Mouse (Mus musculus) adrenal gland, postnatal 10 days (tissue): Measurements from ENCODE around the gene Pdf. TPM values are rescaled to one million over a fixed set of nuclear protein-coding genes. Genes with fewer than 3 reads are reported as not detected.

Experiments
- DNase-seq: peaks from one replicate; pipeline ENCODE4 v3.0.0; 2021; ENCODE audit warnings: mixed read lengths
- long read RNA-seq, 2 experiments: library from polyadenylated mRNA; stranded (forward); transcript quantifications; one replicate each; pipeline ENCODE4 v2.0.0; 2021
- total RNA-seq, 2 experiments: library from RNA; stranded (reverse); gene quantifications; 2 replicates each; pipeline ENCODE4 v1.2.3; 2021

Gene Pdf
- 10 to 100 TPM; 36.4 to 42.2 TPM for total RNA-seq
- long read RNA-seq, experiment 1, transcript Pdf-201 (2 exons, 1,306 nt), result major isoform, 142 of 142 reads
- long read RNA-seq, experiment 1, partial matches to known transcripts, result 0 of 142 reads
- long read RNA-seq, experiment 1, other reads (novel, unspliced or antisense), result 0 of 142 reads
- long read RNA-seq, experiment 2, transcript Pdf-201 (2 exons, 1,306 nt), result major isoform, 58 of 60 reads
- long read RNA-seq, experiment 2, partial matches to known transcripts, result 1 of 60 reads
- long read RNA-seq, experiment 2, other reads (novel, unspliced or antisense), result 1 of 60 reads

- DNase-seq, result peak; percentile 88
These were observed at the start of gene Pdf for GRCm38 (mm10) chr8:107048061-107048941. Gene Pdf, minus strand, starts transcription at chr8:107048614.

DNA sequence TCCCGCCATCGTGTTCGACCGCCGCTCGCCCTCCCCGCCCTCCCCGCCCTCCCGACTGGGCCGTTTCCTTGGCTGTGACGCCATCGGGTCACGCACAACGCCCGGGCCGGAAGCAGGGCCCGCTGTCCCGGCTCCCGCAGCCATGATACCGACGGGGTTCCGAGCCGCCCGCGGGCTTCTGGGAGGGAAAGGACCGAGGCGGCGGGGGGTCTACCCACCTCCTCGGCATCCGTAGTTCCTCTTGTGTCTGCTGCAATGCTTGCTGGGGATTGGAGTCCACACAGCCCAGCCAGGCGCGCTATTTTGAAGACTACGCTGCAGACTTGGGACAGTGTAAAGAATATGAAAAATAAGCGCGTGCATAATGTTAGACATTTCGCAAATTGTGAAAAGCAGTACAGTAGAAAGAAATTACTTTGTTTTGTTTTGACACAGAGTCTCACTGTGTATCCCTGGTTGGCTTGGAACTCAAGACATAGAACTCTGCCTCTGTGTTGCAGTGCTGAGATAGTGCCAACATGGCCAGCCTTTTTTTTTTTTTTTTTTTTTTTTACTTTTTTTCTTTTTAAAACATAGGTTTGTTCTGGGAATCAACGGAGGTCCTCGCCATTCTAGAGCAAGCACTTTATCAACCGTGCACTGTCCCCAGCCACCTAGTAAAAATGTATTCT lies 48.1 kb upstream of the Pdf start, which contains the start of gene Terf2:
TSS of gene Terf2 (minus strand) at position 182 of the 671 bp plus-strand sequence.
- DNase-seq, result peak; percentile 96

DNA sequence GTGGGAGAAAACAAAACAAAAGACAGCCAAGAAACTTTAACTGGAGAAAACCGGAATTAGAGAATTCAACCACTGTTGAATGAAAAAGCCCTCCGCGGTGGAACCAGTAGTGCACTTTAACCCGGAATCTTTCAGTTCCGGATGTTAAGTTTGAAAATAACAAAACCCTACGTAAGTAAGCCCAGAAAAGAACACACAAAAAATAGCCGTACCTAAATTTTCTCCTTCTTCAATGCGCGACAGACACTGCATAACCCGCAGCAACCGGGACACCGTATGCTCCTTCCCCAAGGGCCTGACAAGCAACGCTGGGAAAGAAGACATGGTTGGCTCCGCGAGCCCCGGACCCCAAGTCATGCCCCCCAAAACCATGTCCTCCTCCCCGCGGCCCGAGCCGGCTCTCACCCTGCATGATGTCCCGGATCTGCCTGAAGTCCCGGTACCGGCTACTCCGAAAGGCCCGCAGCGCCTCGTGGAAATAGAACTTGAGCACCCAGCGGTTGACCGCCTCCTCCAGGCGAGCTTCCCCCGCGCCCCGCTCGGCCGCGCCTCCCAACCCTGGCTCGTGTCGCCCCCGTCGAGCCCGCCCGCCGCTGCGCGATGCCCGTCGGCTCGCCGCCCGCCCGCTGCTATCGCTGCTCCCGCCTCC lies 47.4 kb upstream of the Pdf start:
- DNase-seq, result no peak

DNA sequence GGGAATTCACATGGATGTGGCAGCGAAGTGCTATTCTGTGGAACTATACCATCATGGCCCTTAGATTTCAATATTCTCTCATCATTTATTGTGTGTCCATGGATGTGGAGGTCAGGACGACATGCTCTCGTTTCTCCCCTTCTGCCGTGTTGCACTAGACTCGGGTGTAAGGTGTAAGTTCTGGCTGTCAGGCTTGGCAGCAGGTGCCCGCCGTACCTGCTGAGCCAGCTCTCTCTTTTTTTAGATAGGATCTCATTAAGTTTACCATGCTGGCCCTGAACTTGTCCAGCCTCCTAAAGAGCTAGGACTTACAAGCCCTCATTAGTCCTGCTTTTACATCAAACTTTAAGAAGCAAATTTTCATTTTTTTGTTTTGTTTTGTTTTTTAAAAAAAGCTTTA lies 42.1 kb upstream of the Pdf start:
- DNase-seq, result no peak

DNA sequence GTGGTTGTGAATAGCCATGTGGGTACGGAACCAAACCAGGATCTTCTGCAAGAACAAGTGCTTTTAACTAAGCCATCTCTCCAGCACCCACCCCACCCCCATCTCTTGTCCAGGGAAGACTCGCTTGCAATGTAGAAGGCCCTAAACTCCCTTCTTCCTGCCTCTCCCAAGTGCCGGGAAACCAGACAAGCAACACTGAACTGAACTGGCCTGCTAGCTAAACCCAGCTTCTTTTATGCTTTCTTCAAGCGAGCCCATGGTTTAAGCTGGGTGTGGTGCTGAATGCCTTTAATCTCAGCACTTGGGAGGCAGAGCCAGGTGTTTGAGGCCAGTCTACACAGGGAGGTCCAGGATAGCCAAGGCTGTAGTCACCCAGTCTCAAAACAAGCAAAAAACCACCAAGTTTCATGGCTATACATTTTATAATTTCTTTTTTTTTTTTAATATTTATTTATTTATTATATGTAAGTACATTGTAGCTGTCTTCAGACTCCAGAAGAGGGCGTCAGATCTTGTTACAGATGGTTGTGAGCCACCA lies 40.2 kb upstream of the Pdf start:
- no peak for DNase-seq

DNA sequence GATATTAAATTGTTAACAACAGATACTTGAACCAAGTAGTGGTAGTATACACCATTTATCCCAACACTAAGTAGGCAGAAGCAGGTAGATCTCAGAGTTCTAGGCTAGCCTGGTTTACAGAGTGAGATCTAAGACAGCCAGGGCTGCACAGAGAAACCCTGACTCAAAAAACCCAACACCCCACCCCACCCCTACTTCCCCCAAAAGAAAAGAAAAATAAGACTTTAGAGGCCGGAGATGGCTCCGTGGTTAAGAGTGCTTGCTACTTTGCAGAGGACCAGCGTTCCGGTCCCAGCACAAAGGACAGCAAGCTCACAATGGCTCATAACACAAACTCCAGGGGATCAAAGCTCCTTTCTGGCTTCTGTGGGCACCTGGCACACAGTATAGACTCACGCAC lies 37.6 kb upstream of the Pdf start:
- DNase-seq, result no peak

DNA sequence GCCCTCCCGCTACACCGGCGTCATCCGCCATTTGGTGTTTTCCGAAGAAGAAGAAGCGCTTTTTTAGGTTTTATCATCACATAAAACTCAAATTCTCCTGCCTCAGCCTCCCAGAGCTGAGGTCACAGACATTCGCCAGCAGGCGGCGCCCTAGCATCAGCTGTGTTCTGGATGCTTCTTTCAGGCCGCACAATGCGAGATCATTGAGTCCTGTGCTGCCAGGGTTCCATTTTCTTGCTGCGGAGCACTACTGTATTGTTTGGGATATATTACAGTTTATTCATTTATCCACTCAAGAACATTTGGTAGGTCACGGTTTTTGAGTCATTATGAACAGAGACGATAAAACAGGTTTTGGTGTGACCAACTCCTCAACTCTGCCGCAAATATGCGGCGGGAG lies 36.9 kb upstream of the Pdf start:
- no peak for DNase-seq

GRCm38 (mm10) chr8:107076239-107076888 lies 27.9 kb upstream of the Pdf start:
- peak; percentile 33 for DNase-seq

DNA sequence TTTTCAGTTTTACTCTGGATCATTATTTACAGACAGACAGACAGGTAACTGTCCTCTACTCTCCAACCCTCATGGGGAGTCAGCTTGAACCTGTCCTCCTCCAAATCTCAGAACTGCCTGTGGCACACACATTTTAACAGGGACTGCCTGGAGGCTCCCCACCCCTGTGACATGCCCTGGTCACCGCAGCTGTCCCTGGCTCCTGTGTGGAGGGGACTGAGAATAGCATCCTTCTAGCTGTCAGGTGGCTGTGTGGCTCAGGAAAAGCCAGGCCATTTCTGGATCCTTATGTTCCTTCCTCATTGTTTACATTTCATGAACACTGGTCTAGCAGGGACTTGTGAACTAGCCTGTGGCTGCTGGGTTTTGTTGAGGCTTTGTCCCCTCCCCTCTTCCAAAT lies 25.7 kb upstream of the Pdf start:
- no peak for DNase-seq

DNA sequence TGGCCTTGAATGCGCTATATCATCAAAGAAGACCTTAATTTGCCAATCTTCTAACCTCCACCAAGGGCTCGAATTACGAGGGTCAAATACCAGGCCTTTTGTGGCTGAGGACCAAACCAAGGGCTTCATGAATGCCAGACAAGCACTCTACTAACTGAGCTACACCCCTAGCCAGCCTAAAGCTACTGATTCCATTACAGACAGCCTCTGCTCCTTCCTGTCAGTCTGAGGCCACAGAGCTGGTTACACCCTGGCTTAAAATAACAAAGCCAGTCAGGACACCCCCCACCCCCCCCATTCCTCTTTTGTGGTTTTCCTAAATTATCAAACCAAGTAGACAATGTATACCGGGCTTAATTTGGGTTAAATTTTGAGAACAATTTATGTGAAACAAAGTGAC lies 25.3 kb upstream of the Pdf start:
- DNase-seq, result no peak

GRCm38 (mm10) chr8:107065511-107066496 lies 17.4 kb upstream of the Pdf start, which contains the start of gene Tmed6:
Gene Tmed6, minus strand, starts transcription at chr8:107065644.
- no peak for DNase-seq

DNA sequence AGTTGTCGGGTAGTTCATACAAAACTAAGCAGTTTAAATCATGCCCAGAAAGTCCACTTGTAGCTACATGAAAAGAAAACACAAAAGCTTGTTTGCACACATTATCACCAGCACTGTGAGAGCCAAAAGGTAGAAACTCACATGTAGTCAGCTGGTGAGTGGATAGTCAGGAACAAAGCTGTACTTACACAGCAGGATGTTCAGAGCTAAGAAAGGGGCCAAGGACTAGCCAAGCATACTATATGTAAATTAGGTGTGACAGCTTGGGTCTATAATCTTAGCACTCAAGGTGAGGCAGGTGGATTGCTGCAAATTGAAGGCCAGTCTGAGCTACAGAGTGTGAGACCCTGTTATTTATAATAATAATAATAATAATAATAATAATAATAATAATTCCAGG lies 14.2 kb upstream of the Pdf start:
- no peak for DNase-seq

GRCm38 (mm10) chr8:107056973-107057369 lies 8.6 kb upstream of the Pdf start:
- DNase-seq, result no peak

GRCm38 (mm10) chr8:107056076-107056972 lies 7.9 kb upstream of the Pdf start, which contains the start of the genes Cog8 and Nip7:
Gene Cog8, minus strand, starts transcription at chr8:107056689.
Gene Nip7, plus strand, starts transcription at chr8:107056877.
- DNase-seq, result peak; percentile 96

- DNase-seq, result peak; percentile 37
These were observed 3.6 kb upstream of the Pdf start for GRCm38 (mm10) chr8:107052046-107052445.

DNA sequence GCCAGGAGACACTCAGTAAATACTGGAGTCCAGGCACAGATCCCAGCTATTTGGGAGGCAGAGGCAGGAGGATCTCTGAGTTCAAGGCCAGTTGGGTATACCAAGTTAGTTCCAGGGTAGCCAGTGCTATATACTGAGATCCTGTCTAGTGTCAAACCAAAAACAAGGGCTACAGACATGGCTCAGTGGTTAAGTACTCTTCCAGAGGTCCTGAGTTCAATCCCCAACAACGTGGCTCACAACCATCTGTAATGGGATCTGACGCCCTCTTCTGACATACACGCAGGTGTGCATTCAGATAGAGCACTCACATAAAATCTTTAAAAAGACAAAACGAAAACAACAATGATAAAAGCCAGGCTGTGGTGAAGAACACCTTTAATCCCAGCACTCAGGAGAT lies 1.1 kb upstream of the Pdf start:
- DNase-seq, result no peak

DNA sequence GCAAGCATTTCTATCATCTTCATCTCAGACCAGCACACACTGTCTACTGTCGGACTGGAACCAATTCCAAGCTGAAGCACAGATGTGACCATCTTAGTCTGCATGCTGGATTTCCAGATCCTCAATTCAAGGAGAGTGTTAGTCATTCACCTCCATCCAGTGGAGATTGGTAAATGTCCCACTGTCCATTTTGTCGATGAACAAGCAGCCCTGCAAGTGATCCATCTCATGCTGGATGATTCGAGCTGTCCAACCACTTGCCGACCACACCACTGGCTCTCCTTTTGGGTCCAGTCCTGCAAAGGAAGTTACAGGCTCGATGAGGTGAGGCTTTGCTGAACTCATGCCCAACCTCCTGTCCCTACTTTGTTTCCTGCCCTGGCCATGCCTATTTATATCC lies 1.4 kb downstream of the Pdf start:
- DNase-seq, result no peak

DNA sequence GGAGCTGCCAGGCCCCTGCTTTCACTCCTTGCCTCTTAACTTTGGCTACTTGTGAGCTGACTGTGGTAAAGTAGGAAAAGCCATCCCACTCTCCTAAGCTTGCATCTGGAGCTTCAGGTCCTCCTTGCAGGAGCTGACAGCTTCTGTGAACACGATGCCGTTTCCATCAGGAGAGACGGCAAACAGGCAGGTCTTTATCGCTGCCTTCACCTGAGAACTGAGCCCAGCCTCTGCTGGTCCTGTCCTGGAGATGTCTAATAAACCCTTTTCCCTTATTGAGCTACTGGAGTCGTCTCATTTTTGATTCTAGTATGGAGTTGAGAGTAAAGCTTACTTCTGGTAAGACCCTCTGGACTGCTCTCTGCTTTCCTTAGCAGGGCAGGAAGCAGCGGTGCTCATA lies 2.9 kb downstream of the Pdf start:
- no peak for DNase-seq

DNA sequence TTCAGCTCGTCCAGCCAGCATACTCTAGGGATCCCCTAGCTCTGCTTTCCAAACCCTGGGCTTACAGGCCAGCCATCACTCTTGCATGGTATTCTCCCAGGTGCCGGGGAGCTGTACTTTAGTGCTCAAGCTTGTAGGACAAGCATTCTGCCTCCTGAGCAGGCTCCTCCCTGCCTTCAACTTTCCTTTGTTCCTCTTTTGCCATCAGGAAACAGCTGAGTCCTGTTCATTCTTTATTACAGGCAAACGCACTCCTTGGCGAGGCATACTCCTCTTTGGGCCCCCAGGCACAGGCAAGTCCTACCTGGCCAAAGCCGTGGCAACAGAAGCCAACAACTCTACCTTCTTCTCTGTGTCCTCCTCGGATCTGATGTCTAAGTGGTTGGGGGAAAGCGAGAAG lies 7.8 kb downstream of the Pdf start:
- no peak for DNase-seq
